Mouse (Mus musculus): Measurements from ENCODE around the gene Pxdn.

DNA sequence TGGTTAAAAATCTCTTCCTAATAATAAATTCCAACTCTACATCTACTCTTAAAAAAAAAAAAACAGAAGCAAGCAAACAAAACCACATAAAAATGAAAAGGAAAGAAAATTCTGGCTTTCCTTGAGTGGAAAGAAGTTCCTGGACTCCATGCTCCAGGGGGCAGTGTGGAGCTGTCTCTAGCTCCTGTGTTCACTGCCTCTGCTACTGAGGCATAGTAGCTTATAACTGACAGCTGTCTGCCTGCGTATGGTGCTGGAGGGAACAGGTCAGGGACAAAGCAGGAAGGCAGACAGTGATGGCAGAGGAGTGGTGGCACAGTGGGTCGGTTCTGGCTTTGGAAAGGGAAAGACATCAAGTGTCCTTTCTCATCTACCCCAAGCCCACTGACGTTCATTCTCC lies 10.5 kb upstream of the Pxdn start:
- TF ChIP-seq CTCF (IDR thresholded peaks at IDR 0.05; ENCODE audit: borderline replicate concordance, insufficient read depth, low read length) (peak; percentile 60; the same call in 1 of the 2 replicates), POLR2A (IDR thresholded peaks at IDR 0.05; ENCODE audit: low read depth, low read length) (no peak)

Measured in embryonic fibroblast, embryonic 13.5 days (primary cell).